Mouse (Mus musculus): ENCODE data around the gene Sh3glb1. TPM values are rescaled to one million over a fixed set of nuclear protein-coding genes. Genes with fewer than 3 reads are reported as not detected.
"Not testable (repeated sequence)": the region's sequence is repeated elsewhere in the genome, so short reads cannot be mapped to it uniquely, and the experiment has no call there.

Gene Sh3glb1
- polyA plus RNA-seq, 1 experiment from 2014 or later: 112 TPM

DNA sequence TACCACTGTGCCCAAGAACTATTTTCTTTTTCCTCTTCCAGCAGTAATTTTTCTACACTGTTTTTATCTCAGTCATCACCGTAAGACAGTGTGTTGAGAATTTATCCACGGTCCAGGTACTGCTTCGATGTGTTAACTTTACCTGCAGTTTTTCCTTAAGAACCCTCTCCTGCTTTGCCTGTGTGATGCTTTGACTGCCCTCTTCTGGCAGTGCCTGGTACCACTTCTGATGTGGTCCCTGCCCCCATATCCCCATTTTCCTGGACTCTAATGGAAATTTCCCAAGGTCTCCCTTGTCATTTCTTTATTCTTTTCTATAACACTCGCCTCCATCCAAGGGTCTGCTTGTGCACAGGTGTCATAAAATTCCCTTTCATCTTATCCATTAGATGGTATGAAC is 3.3 kb upstream of the Sh3glb1 start:
- no peaks in the 10 kb centered on the region for H3K36me3 ChIP-seq
- 56% methylated on average over 4 of the region's 4 CpGs for WGBS

DNA sequence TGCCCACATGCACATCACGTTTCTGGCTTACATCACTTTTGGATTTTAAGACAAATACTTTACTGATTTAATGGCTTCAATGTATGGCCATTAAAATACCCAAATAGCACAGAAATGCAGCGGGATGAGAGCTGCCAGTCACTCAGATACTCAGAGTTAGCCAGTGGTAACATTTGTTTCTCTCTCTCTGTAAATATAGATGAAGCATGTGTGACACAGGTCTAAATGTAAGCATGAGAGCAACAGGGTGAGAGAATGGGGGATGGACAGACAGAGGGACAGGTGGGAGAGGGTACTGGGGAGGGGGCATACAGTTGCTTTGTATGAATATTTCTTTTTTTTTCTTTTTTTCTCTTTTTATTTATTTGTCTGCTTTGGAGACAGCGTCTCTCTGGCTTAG is 2.4 kb upstream of the Sh3glb1 start:
- H3K4me1 ChIP-seq (replicated peaks): peaks cover 19% of the 10 kb centered on the region
- H3K36me3 ChIP-seq; H3K27ac ChIP-seq (replicated peaks); H3K27me3 ChIP-seq; H3K4me3 ChIP-seq; ATAC-seq (ENCODE audit: low FRiP score, low read depth); H3K9ac ChIP-seq; H3K9me3 ChIP-seq; H3K4me2 ChIP-seq: not testable (repeated sequence)
- WGBS: 86% methylated on average over 3 of the region's 3 CpGs

More for the DNA sequence above, 3.3 kb upstream of the Sh3glb1 start:
- Histone ChIP-seq H3K4me2 (no peak overlapping the region), H3K27ac (replicated peaks) (no peak overlapping the region), H3K27me3 (no peaks in the 10 kb centered on the region), H3K4me1 (replicated peaks) (peaks cover 12% of the 10 kb centered on the region), H3K9me3 (no peaks in the 10 kb centered on the region), H3K4me3 (no peak overlapping the region), H3K9ac (no peak overlapping the region)
- no peak for ATAC-seq (ENCODE audit: low FRiP score, low read depth)

DNA sequence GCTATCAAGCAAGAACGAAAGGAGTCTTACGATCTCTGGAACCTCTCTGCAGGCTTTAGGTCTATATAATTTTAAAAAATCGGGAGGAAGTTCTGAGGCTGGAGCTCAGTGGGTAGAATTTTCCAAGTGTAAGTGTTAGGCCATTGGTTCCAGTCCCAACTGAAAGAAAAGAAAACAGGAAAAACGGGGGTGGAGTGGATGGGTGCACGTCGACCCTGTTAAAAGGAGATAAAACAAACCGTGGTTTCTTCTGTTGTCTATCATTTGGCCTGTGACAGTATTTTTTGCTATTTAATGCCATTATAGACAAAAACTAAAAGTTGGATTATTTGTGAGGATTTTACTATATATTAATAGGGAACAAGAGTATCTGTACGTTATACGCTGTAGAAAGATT is 1.7 kb upstream of the Sh3glb1 start:
- WGBS: 91% methylated on average over 9 of the region's 9 CpGs
- H3K9me3 ChIP-seq: no peaks in the 10 kb centered on the region
- no peak for ATAC-seq (ENCODE audit: low FRiP score, low read depth)

DNA sequence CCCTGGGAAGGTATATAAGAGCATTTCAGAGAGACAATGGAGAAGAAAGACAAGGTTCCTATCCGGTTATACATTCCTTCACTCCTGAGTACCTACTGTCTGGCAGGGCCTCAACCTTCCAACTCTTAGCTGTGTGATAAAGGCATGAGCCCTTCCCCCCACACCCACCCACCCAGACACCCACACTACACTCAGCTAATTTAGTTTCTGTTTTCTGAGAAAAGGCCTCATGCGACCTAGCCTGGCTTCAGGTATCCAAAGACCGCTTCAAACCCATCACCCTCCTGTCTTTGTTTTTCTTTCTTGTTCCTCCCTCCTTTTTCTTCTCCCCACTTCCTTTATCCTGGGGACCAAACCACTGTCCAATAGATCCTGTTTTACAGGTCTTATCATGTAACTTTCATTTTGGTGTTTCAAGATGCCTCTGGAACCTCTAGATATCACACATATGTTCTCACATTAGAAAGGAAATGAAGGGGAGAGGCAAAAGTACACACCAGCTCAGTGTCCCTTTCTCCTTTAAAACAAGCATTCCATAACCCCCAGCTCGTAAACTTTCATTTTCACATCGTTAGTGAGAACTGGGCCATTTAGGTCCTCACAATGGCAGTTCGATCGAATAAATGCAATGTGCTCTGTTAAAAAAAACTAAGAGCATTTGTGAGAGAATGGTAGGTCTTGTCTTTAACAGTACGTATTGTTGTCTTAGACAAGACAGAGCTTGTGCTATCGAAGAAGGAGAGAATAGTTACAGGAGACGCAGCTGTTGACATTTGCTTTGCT is 1.1 kb upstream of the Sh3glb1 start:
- no peak for ATAC-seq (ENCODE audit: low FRiP score, low read depth)
- Histone ChIP-seq H3K4me2 (peak overlapping the region; percentile 82), H3K4me1 (replicated peaks) (peaks cover 30% of the 10 kb centered on the region), H3K27me3 (no peaks in the 10 kb centered on the region), H3K9me3 (no peaks in the 10 kb centered on the region), H3K4me3 (peak overlapping the region; percentile 94; the same call in 1 of the 2 replicates), H3K27ac (replicated peaks) (peak overlapping the region; percentile 99), H3K36me3 (no peaks in the 10 kb centered on the region), H3K9ac (no peak overlapping the region)
- 88% methylated on average over 10 of the region's 10 CpGs for WGBS

More for the DNA sequence above, 1.7 kb upstream of the Sh3glb1 start:
- Histone ChIP-seq H3K27me3 (no peaks in the 10 kb centered on the region), H3K4me1 (replicated peaks) (peaks cover 25% of the 10 kb centered on the region), H3K4me2 (no peak overlapping the region), H3K4me3 (no peak overlapping the region), H3K9ac (no peak overlapping the region), H3K36me3 (no peaks in the 10 kb centered on the region), H3K27ac (replicated peaks) (no peak overlapping the region)

DNA sequence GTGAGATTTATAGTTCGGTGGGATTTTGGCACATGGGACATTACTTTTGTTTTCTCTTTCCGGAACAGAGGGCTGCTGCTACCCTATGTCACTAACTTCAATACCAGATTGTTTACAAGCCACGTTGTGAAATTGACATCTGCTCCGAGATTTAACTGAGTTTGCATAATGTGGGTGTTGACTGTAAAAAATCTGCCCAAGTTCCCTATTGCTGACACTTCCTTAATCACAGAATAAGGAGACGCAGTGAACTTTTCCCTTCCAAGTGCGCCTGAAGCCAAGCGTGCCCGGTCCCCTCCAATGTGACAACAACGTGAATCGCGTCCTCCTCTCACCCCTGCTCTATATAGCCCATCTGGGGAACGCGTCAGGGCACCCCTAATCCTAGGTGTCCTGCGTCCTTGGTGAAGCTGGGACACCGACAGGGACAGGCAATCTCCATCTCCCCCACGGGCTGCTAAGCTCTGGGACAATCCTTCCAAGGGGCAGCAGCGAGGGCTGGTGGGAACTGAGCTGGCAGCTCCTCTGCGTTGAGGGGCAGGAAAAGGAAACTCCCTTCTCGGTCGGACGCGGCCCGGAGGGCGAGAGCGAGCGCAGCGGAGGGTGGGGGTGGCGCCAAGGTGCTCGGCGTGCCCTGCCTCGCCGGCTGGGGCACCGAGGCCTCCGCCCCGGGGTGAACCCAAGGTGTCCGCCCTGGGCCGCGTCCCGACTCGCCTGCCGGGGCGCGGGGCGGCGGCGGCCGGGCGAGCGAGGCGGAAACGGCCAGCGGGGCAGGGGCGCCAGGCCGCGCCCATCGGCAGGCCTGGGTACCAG is 841 bp downstream of the Sh3glb1 start:
- Histone ChIP-seq H3K36me3 (no peaks in the 10 kb centered on the region), H3K4me3 (peak overlapping the region; percentile 94), H3K4me2 (peak overlapping the region; percentile 82), H3K4me1 (replicated peaks) (peaks cover 41% of the 10 kb centered on the region), H3K27me3 (no peaks in the 10 kb centered on the region), H3K27ac (replicated peaks) (peak overlapping the region; percentile 99), H3K9ac (peak overlapping the region; percentile 89), H3K9me3 (no peaks in the 10 kb centered on the region)
- under 1% methylated on average over 39 of the region's 56 CpGs for WGBS
- ATAC-seq (ENCODE audit: low FRiP score, low read depth): peak; percentile 32

DNA sequence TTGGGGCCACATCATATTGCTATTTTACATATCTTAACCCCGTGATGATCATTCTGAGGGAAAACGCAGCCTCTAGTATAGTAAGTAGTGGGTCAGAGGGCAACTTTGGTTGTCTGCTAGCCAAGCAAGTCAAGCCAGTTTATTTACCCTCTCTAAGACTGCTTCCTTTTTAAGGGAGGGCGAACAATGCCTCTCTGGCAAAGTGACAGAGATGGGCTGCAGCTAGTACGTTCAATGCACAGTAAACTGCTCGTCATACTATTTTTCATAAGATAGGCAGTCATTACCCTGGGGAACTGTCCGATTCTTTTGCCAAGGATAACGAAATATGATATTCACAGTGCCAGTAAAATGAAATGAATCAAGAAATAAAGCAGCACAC is 1.4 kb downstream of the Sh3glb1 start:
- Histone ChIP-seq H3K4me1 (replicated peaks) (peaks cover 41% of the 10 kb centered on the region), H3K27me3 (no peaks in the 10 kb centered on the region), H3K9ac (peak overlapping the region; percentile 89; the same call in 1 of the 2 replicates), H3K4me2 (peak overlapping the region; percentile 82), H3K36me3 (no peaks in the 10 kb centered on the region), H3K9me3 (no peaks in the 10 kb centered on the region), H3K4me3 (peak overlapping the region; percentile 94), H3K27ac (replicated peaks) (peak overlapping the region; percentile 99; the same call in 1 of the 2 replicates)
- WGBS: 14% methylated on average over 7 of the region's 7 CpGs
- ATAC-seq (ENCODE audit: low FRiP score, low read depth): no peak

DNA sequence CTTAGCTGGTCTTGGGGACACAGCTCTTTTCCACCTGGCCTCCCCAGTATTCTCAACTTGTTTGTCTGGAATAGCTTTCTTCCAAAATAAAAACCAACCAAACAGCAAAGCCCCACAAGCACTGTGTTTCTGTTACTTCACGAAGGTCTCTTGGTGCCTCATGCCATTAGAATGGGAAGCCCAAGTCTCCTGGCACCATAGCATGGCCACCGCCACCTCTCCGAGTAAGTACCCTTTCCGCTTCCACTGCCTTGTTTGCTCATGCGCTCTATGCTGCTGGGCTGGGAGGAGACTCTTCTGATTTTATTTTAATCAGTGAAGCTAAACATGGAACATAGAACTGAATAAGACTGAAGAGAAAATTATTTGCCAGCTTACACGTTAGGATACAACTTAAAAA is 2.3 kb downstream of the Sh3glb1 start:
- 69% methylated on average over 6 of the region's 6 CpGs for whole genome bisulfite sequencing
- no peak overlapping the region for H3K4me3 ChIP-seq

DNA sequence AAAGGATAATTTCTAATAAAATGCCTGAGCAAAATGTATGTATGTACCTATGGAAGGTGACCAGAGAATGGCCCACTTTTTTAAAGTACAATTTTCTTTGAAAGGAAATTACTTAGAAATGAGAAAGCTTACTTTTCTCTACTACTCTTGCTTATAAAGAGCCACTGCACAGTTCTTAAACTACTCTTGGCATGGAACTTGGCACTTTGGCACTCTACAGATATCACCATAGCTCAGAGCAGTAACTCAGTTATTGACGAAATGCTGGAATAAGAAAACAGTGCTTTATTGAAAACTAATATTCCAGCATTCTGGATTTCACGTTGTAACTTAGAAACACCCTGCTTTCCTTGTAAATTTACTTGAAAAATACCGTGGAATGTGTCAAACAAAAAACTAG is 3.0 kb downstream of the Sh3glb1 start:
- ATAC-seq (ENCODE audit: low FRiP score, low read depth): no peak
- H3K4me1 ChIP-seq (replicated peaks): peaks cover 41% of the 10 kb centered on the region
- H3K27ac ChIP-seq (replicated peaks): no peak overlapping the region
- H3K36me3 ChIP-seq: peaks cover under 1% of the 10 kb centered on the region
- H3K9ac ChIP-seq: no peak overlapping the region
- no peaks in the 10 kb centered on the region for H3K27me3 ChIP-seq
- peak overlapping the region; percentile 82 for H3K4me2 ChIP-seq
- H3K9me3 ChIP-seq: no peaks in the 10 kb centered on the region
- 79% methylated on average over 3 of the region's 3 CpGs for WGBS
- H3K4me3 ChIP-seq: no peak overlapping the region

More for the DNA sequence above, 2.3 kb downstream of the Sh3glb1 start:
- Histone ChIP-seq H3K36me3 (no peaks in the 10 kb centered on the region), H3K27me3 (no peaks in the 10 kb centered on the region), H3K4me2 (peak overlapping the region; percentile 82), H3K9me3 (no peaks in the 10 kb centered on the region), H3K9ac (no peak overlapping the region), H3K4me1 (replicated peaks) (peaks cover 41% of the 10 kb centered on the region), H3K27ac (replicated peaks) (no peak overlapping the region)
- no peak for ATAC-seq (ENCODE audit: low FRiP score, low read depth)

DNA sequence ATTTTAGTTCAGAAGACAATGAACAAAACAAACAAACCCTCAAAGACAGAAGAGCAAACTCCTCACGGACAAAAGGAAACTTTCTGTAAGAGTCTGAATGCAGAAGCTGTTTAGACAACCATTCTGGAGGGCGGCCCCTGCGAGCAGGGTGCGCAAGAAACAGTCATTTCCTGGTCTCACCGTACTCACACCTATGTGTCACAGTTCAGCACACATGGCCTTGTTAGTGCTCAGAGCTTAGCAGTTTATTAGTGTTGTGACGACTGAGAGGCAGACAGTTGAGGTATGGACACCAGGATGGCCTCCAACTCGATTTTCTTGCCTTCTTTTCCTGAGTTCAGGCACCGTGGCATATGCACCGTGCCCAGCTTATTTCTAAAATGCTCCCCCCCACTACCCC is 4.2 kb downstream of the Sh3glb1 start:
- Histone ChIP-seq H3K36me3 (peaks cover 11% of the 10 kb centered on the region), H3K4me2 (no peak overlapping the region), H3K4me1 (replicated peaks) (peaks cover 40% of the 10 kb centered on the region), H3K9me3 (no peaks in the 10 kb centered on the region), H3K27me3 (no peaks in the 10 kb centered on the region), H3K27ac (replicated peaks) (no peak overlapping the region), H3K9ac (no peak overlapping the region), H3K4me3 (no peak overlapping the region)
- 61% methylated on average over 9 of the region's 9 CpGs for WGBS
- no peak for ATAC-seq (ENCODE audit: low FRiP score, low read depth)

DNA sequence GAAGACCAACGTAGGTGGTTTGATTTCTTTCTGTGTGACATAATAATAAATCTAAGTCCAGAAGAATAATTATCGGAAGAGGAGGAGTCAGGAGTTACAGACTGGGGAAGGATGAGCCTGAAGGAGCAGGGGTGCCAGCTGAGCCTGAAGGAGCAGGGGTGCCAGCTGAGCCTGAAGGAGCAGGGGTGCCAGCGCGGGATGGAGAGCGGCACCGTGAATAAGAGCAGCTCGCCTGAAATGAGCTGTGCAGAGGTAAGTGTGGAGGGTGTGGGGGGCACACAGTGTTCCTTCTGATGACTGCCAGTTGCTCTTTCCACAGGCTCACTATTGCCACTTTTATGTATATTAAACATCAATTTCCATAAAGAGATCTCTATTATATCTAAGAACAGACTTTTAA is 5.1 kb downstream of the Sh3glb1 start:
- Histone ChIP-seq H3K4me3 (no peak overlapping the region), H3K4me2 (no peak overlapping the region), H3K9ac (no peak overlapping the region), H3K27ac (replicated peaks) (no peak overlapping the region), H3K9me3 (no peaks in the 10 kb centered on the region), H3K4me1 (replicated peaks) (peaks cover 37% of the 10 kb centered on the region), H3K36me3 (peaks cover 11% of the 10 kb centered on the region), H3K27me3 (no peaks in the 10 kb centered on the region)
- ATAC-seq (ENCODE audit: low FRiP score, low read depth): no peak
- 62% methylated on average over 7 of the region's 7 CpGs for WGBS

DNA sequence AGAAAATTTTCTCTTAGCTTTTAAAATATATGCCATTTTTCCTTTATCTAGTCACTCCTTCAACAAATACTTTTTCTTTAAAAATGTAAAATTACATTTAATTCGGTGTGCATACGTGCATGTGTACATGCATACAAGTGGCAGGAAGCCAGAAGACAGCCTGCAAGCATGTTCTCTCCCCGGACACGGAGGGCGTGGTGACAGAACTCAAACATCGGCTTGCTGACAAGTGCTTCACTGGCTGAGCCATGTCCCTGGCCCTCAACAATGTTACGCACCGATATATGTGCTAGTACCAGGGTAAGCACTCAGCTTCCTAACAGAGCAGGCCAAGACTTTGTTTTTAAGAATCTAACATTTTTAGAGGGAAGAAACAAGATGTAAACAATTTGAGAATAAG is 5.5 kb downstream of the Sh3glb1 start:
- 81% methylated on average over 8 of the region's 8 CpGs for WGBS
- no peaks in the 10 kb centered on the region for H3K27me3 ChIP-seq
- H3K4me1 ChIP-seq (replicated peaks): peaks cover 37% of the 10 kb centered on the region
- no peak overlapping the region for H3K9ac ChIP-seq
- no peaks in the 10 kb centered on the region for H3K9me3 ChIP-seq
- no peak overlapping the region for H3K4me3 ChIP-seq
- no peak for ATAC-seq (ENCODE audit: low FRiP score, low read depth)
- no peak overlapping the region for H3K27ac ChIP-seq (replicated peaks)
- no peak overlapping the region for H3K4me2 ChIP-seq
- H3K36me3 ChIP-seq: peaks cover 11% of the 10 kb centered on the region

DNA sequence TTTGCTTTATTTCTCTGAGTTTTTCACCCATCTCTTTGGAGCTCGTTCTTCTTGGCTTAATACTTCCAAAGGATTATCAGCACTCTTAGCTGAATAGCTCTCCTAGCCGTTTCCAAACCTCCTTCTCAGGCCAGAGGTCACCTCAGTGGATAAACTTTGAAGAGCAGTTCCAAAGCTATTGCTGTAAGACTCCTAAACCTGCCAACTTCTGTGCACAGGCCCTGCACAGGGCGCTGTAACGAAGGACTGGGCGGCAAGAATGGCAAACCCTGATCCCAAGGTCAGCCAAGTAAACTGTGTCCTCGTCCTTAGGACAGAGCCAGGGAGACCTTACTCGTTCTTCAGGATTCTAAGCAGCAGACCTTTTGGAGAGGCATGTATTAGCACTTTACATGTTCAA is 6.0 kb downstream of the Sh3glb1 start:
- Histone ChIP-seq H3K9ac (no peak overlapping the region), H3K4me2 (no peak overlapping the region), H3K9me3 (no peaks in the 10 kb centered on the region), H3K4me3 (no peak overlapping the region), H3K36me3 (peaks cover 13% of the 10 kb centered on the region), H3K27me3 (no peaks in the 10 kb centered on the region), H3K4me1 (replicated peaks) (peaks cover 35% of the 10 kb centered on the region), H3K27ac (replicated peaks) (no peak overlapping the region)
- ATAC-seq (ENCODE audit: low FRiP score, low read depth): no peak
- WGBS: 75% methylated on average over 7 of the region's 7 CpGs
